Mouse (Mus musculus) MN1 (cell line): ENCODE results near the gene Gm47995.

Experiments
- DNase-seq: peaks from one replicate; pipeline ENCODE4 v3.0.0-alpha.2; 2016; ENCODE audit warnings: low spot score

Gene Gm47995

DNA sequence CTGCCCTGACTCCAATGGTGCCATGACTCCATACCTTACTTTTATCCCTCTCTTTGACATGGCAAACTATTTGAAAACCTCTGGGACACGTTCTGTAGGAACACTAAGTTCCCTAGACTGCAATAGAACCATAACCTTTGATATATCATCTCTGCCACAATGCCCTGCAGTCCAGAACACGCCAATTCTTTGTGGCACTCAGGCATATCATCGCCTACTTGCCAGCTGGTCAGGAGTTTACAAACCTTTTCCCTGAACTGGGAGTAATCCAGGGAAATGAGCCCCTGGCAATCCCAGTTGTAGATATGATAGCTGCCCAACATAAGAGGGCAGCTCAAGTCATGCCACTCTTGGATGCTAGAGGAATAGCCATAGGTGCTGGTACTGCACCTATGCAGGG, 34.1 kb downstream of the Gm47995 start:
- DNase-seq: no peak

- no peak for DNase-seq
Measured at GRCm38 (mm10) chr1:151233756-151234155, 35.5 kb downstream of the Gm47995 start.

DNA sequence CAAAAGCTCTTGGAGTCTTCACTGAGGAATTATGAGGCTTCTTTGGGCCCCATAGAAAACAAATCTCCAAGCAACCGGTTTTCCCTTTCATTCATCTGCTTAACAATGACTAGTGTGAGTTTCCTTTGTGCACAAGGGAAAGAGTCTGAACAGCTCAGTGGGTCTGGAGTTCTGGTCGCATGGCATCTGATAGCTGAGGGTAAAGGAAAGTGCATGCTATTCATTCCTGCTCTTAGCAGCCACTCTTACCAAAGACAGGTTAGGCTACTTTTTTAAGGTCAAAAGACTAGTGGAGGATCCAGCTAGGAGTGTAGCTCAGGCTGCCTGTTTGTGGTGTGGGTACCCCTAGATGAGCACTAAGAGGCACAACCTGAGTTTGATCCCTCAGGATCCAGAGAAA, 37.3 kb downstream of the Gm47995 start:
- no peak for DNase-seq

DNA sequence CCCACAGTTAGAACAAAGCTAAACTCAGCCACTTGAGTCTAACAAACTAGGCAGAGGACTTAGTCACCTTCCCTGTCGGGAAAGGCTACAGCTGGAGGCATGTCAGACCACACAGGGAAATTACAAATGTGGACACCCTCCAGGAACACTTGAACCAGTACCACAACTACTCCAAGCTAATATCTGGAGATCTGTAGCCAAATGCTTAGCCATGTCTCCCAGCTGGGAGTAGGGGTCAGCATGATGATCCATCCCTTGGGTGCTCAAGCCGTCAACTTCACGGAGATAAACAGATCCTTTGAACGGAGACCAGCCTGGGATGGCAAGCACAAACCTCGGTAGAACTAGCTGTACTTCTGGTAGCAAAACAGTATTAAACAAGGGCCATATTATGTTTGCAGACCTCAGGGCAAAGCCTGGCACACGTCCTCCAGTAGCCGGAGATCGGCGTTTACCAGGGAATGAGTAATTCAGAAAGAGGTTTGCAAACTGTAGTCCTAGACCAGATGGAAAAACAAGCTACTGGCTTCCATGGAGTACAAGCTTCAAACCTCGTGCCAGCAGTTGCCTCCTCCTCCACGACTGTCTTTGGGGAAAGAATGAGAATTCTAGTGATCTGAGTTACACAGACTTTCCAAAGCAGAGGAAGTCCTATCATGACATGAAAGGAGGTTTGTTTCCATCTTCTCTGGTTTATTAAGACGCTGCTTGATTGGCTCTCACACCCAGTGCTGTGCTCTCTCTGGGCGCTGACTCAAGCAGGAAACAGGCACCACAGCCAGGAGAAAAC, 38.1 kb downstream of the Gm47995 start:
- DNase-seq: no peak

- no peak for DNase-seq
Measured at GRCm38 (mm10) chr1:151237780-151238179, 39.5 kb downstream of the Gm47995 start.

DNA sequence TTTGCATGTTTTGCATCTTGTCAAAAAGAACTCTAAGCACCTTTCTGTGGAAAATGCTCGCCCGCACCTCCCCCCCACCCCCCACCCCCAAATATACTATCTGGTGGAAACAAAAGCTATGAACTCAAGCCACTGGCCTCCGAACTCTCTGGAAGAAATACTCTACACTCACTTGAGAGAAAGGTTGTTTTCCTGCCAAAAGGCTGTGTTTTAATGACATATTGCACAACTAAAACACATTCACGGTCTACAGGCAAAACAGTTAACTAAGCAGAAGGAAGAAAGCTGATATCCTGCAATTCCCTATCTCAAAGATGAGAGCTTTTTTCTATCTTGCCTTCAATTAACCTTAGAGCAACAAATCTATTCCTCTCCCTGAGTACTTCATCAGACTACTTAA, 45.1 kb downstream of the Gm47995 start:
- DNase-seq: no peak

- no peak for DNase-seq
Measured at GRCm38 (mm10) chr1:151244013-151244412, 45.8 kb downstream of the Gm47995 start.

DNA sequence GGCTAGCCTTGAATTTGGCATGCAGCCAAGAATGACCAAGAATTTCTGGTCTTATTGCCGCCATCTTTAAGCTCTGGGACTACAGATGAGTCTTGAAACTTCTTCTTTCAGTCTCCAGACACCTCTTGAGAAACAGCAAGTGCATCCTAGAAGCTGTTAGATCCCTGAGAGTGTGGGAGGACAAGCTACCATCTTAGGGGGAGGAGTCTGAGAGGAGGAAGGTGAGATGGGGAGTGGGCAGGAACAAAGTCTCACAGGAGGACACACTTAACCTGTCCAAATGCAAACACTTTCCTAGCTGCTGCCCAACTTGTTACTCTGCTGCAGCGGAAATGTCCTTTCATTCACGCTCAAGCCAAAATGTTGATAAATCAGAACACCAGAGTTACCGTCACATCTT, 46.5 kb downstream of the Gm47995 start:
- no peak for DNase-seq

- no peak for DNase-seq
Measured at GRCm38 (mm10) chr1:151245165-151245564, 46.9 kb downstream of the Gm47995 start.

GRCm38 (mm10) chr1:151245846-151246245, 47.6 kb downstream of the Gm47995 start:
- no peak for DNase-seq
